ENCODE assay signal across 9 mouse cellular contexts in the genomic region with DNA sequence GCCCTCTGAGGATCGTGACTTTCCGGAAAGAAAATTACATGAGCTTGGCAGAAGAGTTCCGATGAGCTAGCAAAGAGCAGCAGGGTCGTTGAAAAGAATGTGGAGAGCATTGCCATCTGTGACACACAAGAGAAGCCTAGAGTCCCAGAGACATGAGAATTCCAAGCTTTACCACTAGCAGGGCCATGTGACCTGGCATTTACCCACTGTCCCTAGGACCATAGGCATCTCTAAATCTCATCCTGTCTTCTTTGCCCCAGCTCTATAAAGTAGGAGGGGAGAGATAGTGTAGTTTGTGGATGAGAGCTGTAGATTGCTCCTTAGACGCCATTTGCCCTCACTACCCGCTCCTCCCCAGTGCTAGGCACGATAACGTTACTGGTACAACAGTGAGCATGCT. TPM values are rescaled to one million over a fixed set of nuclear protein-coding genes. Genes with fewer than 3 reads are reported as not detected.
DNase-seq lines count a peak whose midpoint lies in the region; ATAC-seq and TF ChIP-seq lines count a peak whose summit lies in the region.
"Had no signal": no experiment of that assay in that cellular context is flagged by ENCODE, and none has a peak within 500 bp of the region (broad histone marks: within the 10 kb centered on the region; RNA-seq: fewer than 3 reads in every experiment).

A gene (minus strand): TSS at position 101 of the 400 bp plus-strand sequence.

- H3K27ac ChIP-seq in heart, adult 2 months, result no peak within 1 kb of the TSS
- no peak within 1 kb of the TSS for H3K27ac ChIP-seq in intestine, embryonic 15.5 days
- no peak within 1 kb of the TSS for H3K27ac ChIP-seq in midbrain, embryonic 13.5 days
- H3K27ac ChIP-seq: liver, embryonic 14.5 days had no signal

- no peaks in the 10 kb centered on the region for H3K27me3 ChIP-seq in heart, adult 2 months (ENCODE audit: control insufficient read depth, insufficient read depth, low read length)
- H3K27me3 ChIP-seq in intestine, embryonic 15.5 days (replicated peaks), result no peaks in the 10 kb centered on the region
- H3K27me3 ChIP-seq in midbrain, embryonic 13.5 days, result no peaks in the 10 kb centered on the region

- no peak for TF ChIP-seq POLR2A in heart, adult 2 months (IDR thresholded peaks at IDR 0.05; ENCODE audit: insufficient read depth, low read depth, low read length)

- H3K4me2 ChIP-seq in intestine, embryonic 15.5 days (replicated peaks), result no peak within 1 kb of the TSS
- H3K4me2 ChIP-seq in midbrain, embryonic 13.5 days (replicated peaks), result no peak within 1 kb of the TSS

- no peak for TF ChIP-seq EP300 in heart, adult 2 months (IDR thresholded peaks at IDR 0.05; ENCODE audit: insufficient read depth, low read depth, low read length)

- H3K4me1 ChIP-seq in heart, adult 2 months (ENCODE audit: control insufficient read depth, insufficient read depth, low read length), result no peaks in the 10 kb centered on the region
- H3K4me1 ChIP-seq in intestine, embryonic 15.5 days (replicated peaks), result no peaks in the 10 kb centered on the region
- H3K4me1 ChIP-seq in midbrain, embryonic 13.5 days (replicated peaks), result no peaks in the 10 kb centered on the region

- H3K4me3 ChIP-seq in heart, adult 2 months, result no peak within 1 kb of the TSS
- no peak within 1 kb of the TSS for H3K4me3 ChIP-seq in intestine, embryonic 15.5 days (replicated peaks)
- no peak within 1 kb of the TSS for H3K4me3 ChIP-seq in midbrain, embryonic 13.5 days (replicated peaks)

- WGBS in heart, adult 2 months, result 79% methylated on average over 8 of the region's 8 CpGs
- 87% methylated on average over 8 of the region's 8 CpGs for WGBS in intestine, embryonic 15.5 days
- 94% methylated on average over 8 of the region's 8 CpGs for WGBS in midbrain, embryonic 13.5 days

- H3K9ac ChIP-seq in heart, adult 2 months (ENCODE audit: low read depth, low read length), result no peak within 1 kb of the TSS
- H3K9ac ChIP-seq in intestine, embryonic 15.5 days, result no peak within 1 kb of the TSS
- H3K9ac ChIP-seq in midbrain, embryonic 13.5 days (replicated peaks), result no peak within 1 kb of the TSS
- H3K9ac ChIP-seq: liver, embryonic 14.5 days had no signal

- no peak for DNase-seq in heart, adult 2 months
- no peak for DNase-seq in heart, adult 9 months (ENCODE audit: low spot score in 2 of 2)
- DNase-seq in adrenal gland, postnatal 36 days, result no peak
- no peak for DNase-seq in gastrocnemius, postnatal 25 days
- no peak for DNase-seq in frontal cortex, postnatal 36 days (ENCODE audit: low spot score in 2 of 2)
- no peak for DNase-seq in cerebellum, postnatal 4 days (ENCODE audit: low spot score in 2 of 2)

- ATAC-seq in intestine, embryonic 15.5 days, result no peak
- ATAC-seq in midbrain, embryonic 13.5 days, result no peak

- H3K79me2 ChIP-seq in heart, adult 2 months (replicated peaks; ENCODE audit: control insufficient read depth, insufficient read depth, low read length), result no peaks in the 10 kb centered on the region

- no peaks in the 10 kb centered on the region for H3K9me3 ChIP-seq in intestine, embryonic 15.5 days
- no peaks in the 10 kb centered on the region for H3K9me3 ChIP-seq in midbrain, embryonic 13.5 days

- no peak for TF ChIP-seq CTCF in heart, adult 2 months (IDR thresholded peaks at IDR 0.05)

- H3K36me3 ChIP-seq in heart, adult 2 months (ENCODE audit: control insufficient read depth, insufficient read depth, low read length), result no peaks in the 10 kb centered on the region
- H3K36me3 ChIP-seq in intestine, embryonic 15.5 days, result no peaks in the 10 kb centered on the region
- H3K36me3 ChIP-seq in midbrain, embryonic 13.5 days, result no peaks in the 10 kb centered on the region

- intact Hi-C loops in heart, adult 2 months (cut with DNase I), result no loop called here

RNA-seq across cellular contexts. Expression of the gene that starts here (rescaled TPM):
- 10 to 100 TPM; 15.1 to 19.9 TPM for total RNA-seq in heart, adult 2 months (2021)
- 5.8 and 13.2 TPM in 2 replicates for polyA plus RNA-seq in heart, adult 2 months (2012; rRNA removed)
- total RNA-seq in adrenal gland, postnatal 36 days (2021), result 10 to 100 TPM; 42.2 to 66.2 TPM
- 10 to 100 TPM; 20.5 to 25.2 TPM for total RNA-seq in gastrocnemius, postnatal 25 days (2021)
- polyA plus RNA-seq in intestine, embryonic 15.5 days (2015; fragmentation: Nextera tagmentation; extraction: Ambion mirVana), result 41.4 and 47.2 TPM in 2 replicates
- 33.3 and 34.7 TPM in 2 replicates for polyA plus RNA-seq in midbrain, embryonic 13.5 days (2015; fragmentation: Nextera tagmentation; extraction: Ambion mirVana)
